Mouse (Mus musculus) limb, embryonic 14.5 days (tissue): ENCODE data around the gene Cobll1. TPM values are rescaled to one million over a fixed set of nuclear protein-coding genes. Genes with fewer than 3 reads are reported as not detected.

Experiments
- ATAC-seq: fragments of 200-750 bp; cut with Nextera tagmentation; 2 replicates; pipeline ENCODE4 v1.8.0; 2017; ENCODE audit warnings: low read depth, moderate number of reproducible peaks, moderate TSS enrichment; ENCODE audit not compliant: low FRiP score
- DNase-seq: peaks from one replicate; pipeline ENCODE4 v3.0.0-alpha.2; 2015; ENCODE audit warnings: low spot score
- H3K27ac ChIP-seq: fragments of 300-500 bp; sonication (generic); replicated peaks from 2 replicates; pipeline ENCODE4 v1.5.1; 2014; ENCODE audit warnings: low read depth, mild to moderate bottlenecking, low read length, moderate library complexity, mixed read lengths
- H3K27me3 ChIP-seq: fragments of 300-500 bp; sonication (generic); 2 replicates; pipeline ENCODE4 v1.6.1; 2014; ENCODE audit warnings: low read length, mixed read lengths; ENCODE audit not compliant: control insufficient read depth, insufficient read depth
- H3K36me3 ChIP-seq: fragments of 300-500 bp; sonication (generic); 2 replicates; pipeline ENCODE4 v1.6.1; 2014; ENCODE audit warnings: mild to moderate bottlenecking, low read length, moderate library complexity, mixed read lengths; ENCODE audit not compliant: control insufficient read depth, insufficient read depth
- H3K4me1 ChIP-seq: fragments of 300-500 bp; sonication (generic); 2 replicates; pipeline ENCODE4 v1.6.1; 2014; ENCODE audit warnings: antibody characterized with exemption, low read length, mixed read lengths; ENCODE audit not compliant: control insufficient read depth, insufficient read depth
- H3K4me2 ChIP-seq: fragments of 300-500 bp; sonication (generic); replicated peaks from 2 replicates; pipeline ENCODE4 v1.6.1; 2014; ENCODE audit warnings: low read depth, mild to moderate bottlenecking, low read length, moderate library complexity; ENCODE audit not compliant: severe bottlenecking
- H3K4me3 ChIP-seq: fragments of 300-500 bp; sonication (generic); replicated peaks from 2 replicates; pipeline ENCODE4 v1.5.1; 2014; ENCODE audit warnings: low read length
- H3K9ac ChIP-seq: fragments of 300-500 bp; sonication (generic); 2 replicates; pipeline ENCODE4 v1.6.1; 2014; ENCODE audit warnings: mild to moderate bottlenecking, low read depth, low read length, moderate library complexity; ENCODE audit not compliant: severe bottlenecking
- H3K9me3 ChIP-seq: fragments of 300-500 bp; sonication (generic); 2 replicates; pipeline ENCODE4 v1.6.1; 2016; ENCODE audit warnings: low read length; ENCODE audit not compliant: control insufficient read depth
- POLR2A ChIP-seq: fragments of 200-500 bp; IDR thresholded peaks from 2 replicates; pipeline ENCODE4 v1.8.0; 2012; ENCODE audit warnings: inconsistent platforms, mild to moderate bottlenecking, moderate library complexity, borderline replicate concordance; ENCODE audit not compliant: insufficient read depth, insufficient read length; ENCODE audit errors: extremely low read depth
- WGBS: fragments of 180-500 bp; shearing (Covaris S2); extraction: QIAGEN DNeasy Blood & Tissue Kit; methylation state at CpG from one replicate; pipeline ENCODE4 v1.1.7; 2014; 5-methylcytosine and 5-hydroxymethylcytosine counted together
- polyA plus RNA-seq, 2 experiments: library from polyadenylated mRNA; depleted of rRNA in 1 of 2; stranded (reverse) in 1 of 2; unstranded in 1 of 2; fragments of >200 nt; fragmentation: Nextera tagmentation in 1 of 2; extraction: Ambion mirVana in 1 of 2; gene quantifications; 2 replicates each; pipeline versions ENCODE4 v1.2.1 to v1.2.3; 2012 to 2014

Gene Cobll1
- polyA plus RNA-seq, 2 experiments = 3.1 to 5.1 TPM

GRCm38 (mm10) chr2:65195233-65196010 is 43.8 kb downstream of the Cobll1 start:
- H3K4me1 ChIP-seq = no peaks in the 10 kb centered on the region
- no peak overlapping the region for H3K4me2 ChIP-seq
- 87% methylated on average over 9 of the region's 9 CpGs for WGBS
- no peak for TF ChIP-seq POLR2A
- no peak overlapping the region for H3K9ac ChIP-seq
- no peaks in the 10 kb centered on the region for H3K27me3 ChIP-seq
- H3K4me3 ChIP-seq = no peak overlapping the region
- H3K27ac ChIP-seq = no peak overlapping the region
- DNase-seq = no peak
- H3K9me3 ChIP-seq = no peaks in the 10 kb centered on the region
- no peaks in the 10 kb centered on the region for H3K36me3 ChIP-seq
- ATAC-seq = no peak

- Histone ChIP-seq H3K27ac (no peak overlapping the region), H3K4me1 (peaks cover 5% of the 10 kb centered on the region; the same call in 1 of the 2 replicates), H3K9ac (no peak overlapping the region), H3K4me2 (no peak overlapping the region), H3K9me3 (no peaks in the 10 kb centered on the region), H3K27me3 (no peaks in the 10 kb centered on the region), H3K36me3 (no peaks in the 10 kb centered on the region), H3K4me3 (no peak overlapping the region)
- DNase-seq = no peak
- no peak for TF ChIP-seq POLR2A
- no peak for ATAC-seq
- 77% methylated on average over 12 of the region's 12 CpGs for WGBS
Observed at GRCm38 (mm10) chr2:65193091-65193795, 46.0 kb downstream of the Cobll1 start.

- H3K4me1 ChIP-seq = peaks cover 5% of the 10 kb centered on the region; the same call in 1 of the 2 replicates
- no peak overlapping the region for H3K4me3 ChIP-seq
- DNase-seq (no peak), ATAC-seq (no peak)
- no peaks in the 10 kb centered on the region for H3K9me3 ChIP-seq
- no peak overlapping the region for H3K27ac ChIP-seq
- H3K4me2 ChIP-seq = no peak overlapping the region
- no peaks in the 10 kb centered on the region for H3K27me3 ChIP-seq
- no peaks in the 10 kb centered on the region for H3K36me3 ChIP-seq
- TF ChIP-seq POLR2A = no peak
- no peak overlapping the region for H3K9ac ChIP-seq
- 61% methylated on average over 7 of the region's 7 CpGs for WGBS
Observed at GRCm38 (mm10) chr2:65191398-65191797, 47.8 kb downstream of the Cobll1 start.

DNA sequence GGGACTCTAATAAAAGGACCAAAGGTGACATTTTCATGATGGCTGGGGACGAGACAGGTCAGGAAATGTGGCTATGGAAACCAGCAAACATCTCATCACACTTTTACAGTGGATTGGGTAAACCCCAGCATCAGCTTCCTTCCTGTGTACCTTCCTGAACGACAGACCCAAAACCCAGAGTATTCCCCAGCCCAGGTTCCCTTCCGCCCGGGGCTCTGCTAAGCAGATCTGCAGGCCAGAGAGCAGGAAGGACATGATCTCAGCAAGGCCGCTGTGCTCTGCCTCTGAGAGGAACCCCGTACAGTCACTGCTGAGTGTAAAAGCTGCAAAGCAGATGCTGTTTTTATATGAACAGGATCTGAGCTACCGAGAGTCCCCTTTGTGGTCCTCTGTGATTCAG is 49.9 kb downstream of the Cobll1 start:
- WGBS = 30% methylated on average over 7 of the region's 7 CpGs
- H3K9ac ChIP-seq = no peak overlapping the region
- H3K27ac ChIP-seq = 0 out of 2 replicates have a peak overlapping the region, but pooled peaks have one; percentile 43

GRCm38 (mm10) chr2:65188585-65188984 is 50.6 kb downstream of the Cobll1 start:
- no peak overlapping the region for H3K4me3 ChIP-seq
- H3K9ac ChIP-seq = no peak overlapping the region
- no peak overlapping the region for H3K27ac ChIP-seq
- H3K4me1 ChIP-seq = peaks cover 5% of the 10 kb centered on the region; the same call in 1 of the 2 replicates
- no peak for DNase-seq
- H3K4me2 ChIP-seq = no peak overlapping the region
- ATAC-seq = no peak
- no peaks in the 10 kb centered on the region for H3K9me3 ChIP-seq
- H3K36me3 ChIP-seq = no peaks in the 10 kb centered on the region
- no peaks in the 10 kb centered on the region for H3K27me3 ChIP-seq
- no peak for TF ChIP-seq POLR2A
- 47% methylated on average over 6 of the region's 6 CpGs for WGBS

More for the DNA sequence above, 49.9 kb downstream of the Cobll1 start:
- DNase-seq = peak; percentile 27
- Histone ChIP-seq H3K27me3 (no peaks in the 10 kb centered on the region), H3K9me3 (no peaks in the 10 kb centered on the region), H3K4me3 (no peak overlapping the region), H3K4me2 (no peak overlapping the region), H3K36me3 (no peaks in the 10 kb centered on the region), H3K4me1 (peaks cover 5% of the 10 kb centered on the region; the same call in 1 of the 2 replicates)
- TF ChIP-seq POLR2A = no peak
- ATAC-seq = peak; percentile 26; the same call in 1 of the 2 replicates
